Mouse (Mus musculus) neural tube, embryonic 10.5 days (tissue): Measurements from ENCODE around the gene 6430571L13Rik.

Experiments
- DNase-seq: peaks from one replicate; pipeline ENCODE4 v3.0.0-alpha.2; 2017; ENCODE audit warnings: low spot score; ENCODE audit errors: extremely low spot score

Gene 6430571L13Rik

GRCm38 (mm10) chr9:107338172-107338883, 2.1 kb upstream of the 6430571L13Rik start, which contains the start of gene Hemk1:
Gene Hemk1 (minus strand): TSS chr9:107338350.
- peak; percentile 84 for DNase-seq

- no peak for DNase-seq
Observed at GRCm38 (mm10) chr9:107340911-107341645, 676 bp downstream of the 6430571L13Rik start.

GRCm38 (mm10) chr9:107342201-107342709, 1.9 kb downstream of the 6430571L13Rik start:
- no peak for DNase-seq

DNA sequence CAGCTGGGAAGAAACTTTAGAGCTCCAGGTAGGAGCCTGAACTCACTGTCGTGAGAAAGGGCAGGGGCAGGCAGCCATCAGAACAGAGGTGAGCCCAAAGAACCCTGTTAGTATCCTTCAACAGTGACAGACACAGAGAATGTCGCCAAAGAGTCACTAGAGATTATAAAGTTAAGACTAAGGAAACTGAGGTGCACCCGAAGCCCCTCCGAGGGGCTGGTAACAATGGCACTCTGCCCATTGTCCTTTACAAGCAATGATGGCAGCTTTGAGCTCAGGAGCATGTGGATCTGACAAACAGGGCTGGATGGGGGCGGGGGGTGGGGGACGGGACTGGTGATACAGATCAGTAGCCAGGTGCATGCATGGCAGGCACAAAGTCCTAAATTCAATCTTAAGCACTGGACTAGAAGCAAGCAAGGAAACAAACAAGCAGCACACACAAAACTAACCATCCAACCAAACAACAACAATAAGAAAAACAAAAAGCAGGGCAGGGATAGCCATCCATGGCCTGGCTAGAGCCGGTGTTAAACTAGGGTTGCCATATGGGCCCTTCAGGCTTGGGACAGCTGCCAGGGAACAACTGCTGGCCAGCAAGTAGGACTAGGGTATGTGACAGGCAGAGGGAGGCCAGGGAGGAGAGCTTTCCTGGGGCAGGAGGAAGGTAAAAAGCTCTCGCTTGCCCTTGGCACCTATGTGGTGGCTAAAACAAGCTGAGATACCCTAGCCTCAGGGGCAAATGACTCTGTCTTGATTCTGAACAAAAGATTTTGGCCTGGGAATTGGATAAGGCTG, 2.9 kb downstream of the 6430571L13Rik start:
- no peak for DNase-seq

DNA sequence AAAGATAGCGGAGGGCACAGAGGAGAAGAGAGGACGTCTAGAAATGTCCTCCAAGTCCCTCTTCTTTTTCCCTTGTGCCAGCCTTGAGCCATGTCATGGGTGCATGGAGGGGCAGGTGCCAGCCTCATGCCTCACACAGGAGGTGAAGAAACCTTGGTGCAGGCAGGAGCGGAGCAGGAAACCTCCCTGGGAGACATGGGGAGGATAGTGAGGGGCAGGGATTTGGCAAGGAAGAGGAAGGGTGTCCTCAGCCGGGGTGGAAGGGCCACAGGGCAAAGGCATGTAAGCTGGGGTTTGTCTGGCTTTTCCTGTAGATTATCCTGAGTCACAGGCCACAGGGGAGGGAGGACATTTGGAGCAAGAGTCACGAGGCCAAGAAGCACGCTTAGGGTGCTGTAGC, 3.6 kb downstream of the 6430571L13Rik start:
- DNase-seq = no peak

- no peak for DNase-seq
Observed at GRCm38 (mm10) chr9:107346081-107346480, 5.7 kb downstream of the 6430571L13Rik start.

DNA sequence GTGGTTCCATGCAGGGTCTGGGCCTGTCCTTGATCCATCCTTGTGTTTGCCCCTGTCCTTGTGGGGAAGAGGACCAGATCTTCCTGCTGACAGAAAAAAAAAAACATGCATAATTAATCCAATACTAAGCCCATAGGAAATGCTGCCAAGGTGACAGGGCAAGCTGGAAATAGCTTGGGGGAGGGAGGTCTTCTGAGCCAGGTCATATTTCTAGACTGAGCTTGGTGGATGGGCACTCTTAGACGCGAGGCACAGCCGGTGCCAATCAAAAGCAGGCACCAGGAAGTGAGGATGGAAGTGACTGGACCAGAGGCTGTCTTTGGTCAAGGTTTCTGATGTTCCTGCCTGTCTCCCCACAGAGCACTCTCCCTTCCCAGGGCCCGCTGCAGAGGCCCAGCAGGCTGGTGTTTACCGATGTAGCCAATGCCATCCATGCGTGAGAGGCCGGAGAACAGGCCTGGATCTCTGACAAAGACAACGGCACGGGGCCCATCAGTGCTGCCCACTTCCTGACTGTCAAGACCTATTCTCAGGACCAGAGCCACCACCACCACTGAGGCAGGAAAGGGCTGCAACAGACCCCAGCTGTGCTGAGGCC, 7.3 kb downstream of the 6430571L13Rik start:
- no peak for DNase-seq

DNA sequence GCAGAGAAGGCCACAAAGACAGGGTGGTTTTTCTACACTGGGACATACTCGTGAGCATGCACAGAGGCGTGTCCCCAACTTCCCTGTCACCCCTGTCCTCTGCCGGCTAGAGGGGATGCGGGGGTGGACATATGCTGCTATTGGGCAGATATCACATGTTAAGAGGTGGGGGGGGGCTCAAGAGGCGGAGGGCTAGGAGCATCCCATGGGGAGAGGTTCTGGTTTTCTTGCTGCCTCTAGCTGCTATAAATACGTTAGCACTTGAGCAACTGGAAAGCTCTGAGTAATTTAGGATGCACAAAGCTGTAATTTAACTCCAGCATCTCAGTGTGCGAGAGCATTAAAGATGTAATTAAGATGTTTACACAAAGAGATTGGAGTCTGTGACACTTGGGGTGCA, 8.9 kb downstream of the 6430571L13Rik start:
- DNase-seq = no peak

- DNase-seq = no peak
Observed at GRCm38 (mm10) chr9:107354826-107355225, 14.4 kb downstream of the 6430571L13Rik start.

GRCm38 (mm10) chr9:107355870-107356765, 15.7 kb downstream of the 6430571L13Rik start:
- DNase-seq = peak; percentile 66

DNA sequence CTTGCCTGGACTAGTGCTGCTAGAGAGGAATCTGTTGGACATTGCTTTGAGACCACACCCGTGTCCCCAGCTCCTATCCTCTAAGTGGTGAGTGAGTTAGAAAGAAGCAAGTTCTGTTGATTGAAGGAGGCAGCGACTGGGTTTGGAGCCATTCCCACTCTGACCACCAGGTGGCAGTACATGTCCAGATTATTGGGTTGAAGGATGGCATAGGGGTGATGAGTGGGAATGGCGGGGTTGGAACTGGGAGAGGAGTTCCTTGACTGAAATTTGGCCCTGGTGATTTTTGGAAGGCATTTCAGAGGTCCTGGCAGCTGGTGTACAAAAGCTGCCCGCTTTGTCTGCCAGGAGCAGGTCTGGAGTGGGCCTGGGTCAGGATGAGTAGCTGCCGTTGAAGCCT, 17.2 kb downstream of the 6430571L13Rik start:
- peak; percentile 90 for DNase-seq

- DNase-seq = no peak
Observed at GRCm38 (mm10) chr9:107360989-107361388, 20.6 kb downstream of the 6430571L13Rik start.

DNA sequence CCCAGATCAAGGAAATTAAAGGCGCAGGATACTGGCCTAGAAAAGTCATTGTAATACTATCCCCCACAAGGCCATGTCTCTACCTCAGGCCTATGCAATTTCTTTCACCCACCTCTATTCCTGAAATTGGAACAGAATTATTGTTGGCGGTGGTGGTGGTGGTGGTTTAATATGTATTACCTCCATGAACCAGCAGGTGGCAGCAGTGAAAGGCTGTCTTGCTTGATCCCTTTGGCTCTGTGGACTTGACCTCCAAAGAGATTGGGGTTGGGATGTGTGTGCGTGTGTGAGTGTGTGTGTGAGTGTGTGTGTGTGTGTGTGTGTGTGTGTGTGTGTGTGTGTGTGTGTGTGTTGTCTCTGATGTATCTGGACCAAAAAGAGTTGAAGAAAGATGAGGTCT, 26.2 kb downstream of the 6430571L13Rik start:
- DNase-seq = peak; percentile 62

DNA sequence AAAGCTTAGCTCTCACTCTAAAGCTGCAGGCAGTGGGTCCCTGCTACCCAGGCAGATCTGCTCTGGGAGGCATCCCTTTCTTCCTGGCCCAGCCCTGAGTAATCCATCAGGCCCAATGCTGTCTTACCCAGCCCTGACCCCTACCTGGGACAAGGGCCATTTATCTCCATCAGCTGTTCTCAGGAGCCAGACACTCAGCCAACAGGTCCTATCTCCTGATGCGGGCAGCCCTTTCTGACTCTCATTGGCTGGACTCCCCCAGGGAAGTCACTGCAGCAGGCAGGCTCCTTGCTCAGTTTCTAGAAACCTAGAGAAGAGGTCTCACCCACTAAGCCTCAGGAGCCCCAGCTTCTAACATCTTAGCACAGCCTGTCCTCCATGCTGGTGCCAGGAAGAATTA, 27.9 kb downstream of the 6430571L13Rik start:
- no peak for DNase-seq

DNA sequence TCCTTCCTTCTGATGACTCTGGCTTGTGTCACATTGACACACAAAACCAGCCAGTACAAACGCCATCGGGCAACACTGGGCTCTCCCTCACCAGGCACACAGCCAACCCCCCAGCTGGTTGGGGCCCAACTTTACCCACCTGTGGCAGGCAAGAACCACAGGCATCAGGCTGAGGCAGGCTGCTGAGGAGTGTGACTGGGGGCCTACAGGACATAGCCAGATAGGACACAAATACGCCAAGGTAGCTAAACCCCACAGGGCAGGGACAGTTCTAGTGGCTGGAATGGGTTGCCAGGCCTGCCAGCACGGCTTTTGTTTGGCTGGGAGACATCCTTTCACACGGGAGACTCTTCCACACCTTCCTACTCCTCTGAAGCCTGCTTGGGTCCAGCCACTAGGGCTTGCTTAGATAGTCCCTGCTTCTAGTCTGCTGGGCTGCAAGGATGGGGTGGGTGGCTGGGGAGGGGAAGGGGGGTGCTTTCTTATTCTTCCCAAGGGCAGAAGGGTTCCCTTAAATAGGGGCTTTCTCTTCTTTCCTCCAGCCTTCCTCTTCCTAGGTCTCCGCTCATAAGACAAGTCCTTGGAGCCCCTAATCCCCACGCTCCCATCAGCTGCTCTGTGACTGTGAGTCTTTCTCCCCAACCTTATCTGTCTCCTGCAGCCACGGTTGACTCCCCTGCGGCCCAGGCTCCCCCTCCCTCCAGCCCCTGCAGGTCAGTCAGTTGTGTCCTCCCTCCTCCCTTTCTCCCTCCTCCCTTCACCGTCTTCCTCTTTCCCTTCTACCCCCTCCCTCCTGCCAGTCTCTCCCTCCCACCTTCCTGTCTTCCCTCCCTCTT, 29.1 kb downstream of the 6430571L13Rik start:
- no peak for DNase-seq

GRCm38 (mm10) chr9:107370106-107370463, 29.7 kb downstream of the 6430571L13Rik start:
- no peak for DNase-seq

DNA sequence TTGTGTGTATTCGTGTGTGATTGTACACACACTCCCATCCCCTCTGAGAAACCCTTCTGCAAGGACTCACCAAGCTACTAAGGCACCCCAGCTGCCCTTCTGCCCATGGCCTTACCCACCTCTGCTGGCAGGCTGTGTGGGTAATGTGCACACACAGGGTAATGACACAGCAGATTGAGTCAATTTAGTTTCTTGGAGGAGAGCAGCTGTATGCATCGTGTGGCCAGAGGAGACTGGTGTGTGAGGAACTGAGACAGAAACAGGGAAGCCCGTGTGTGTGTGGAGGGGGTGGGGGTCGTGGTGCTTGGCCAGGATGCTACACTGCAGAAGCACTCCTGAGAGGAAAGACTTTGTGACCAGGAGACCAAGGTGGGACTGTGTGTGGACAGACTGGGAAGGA, 32.0 kb downstream of the 6430571L13Rik start:
- no peak for DNase-seq

DNA sequence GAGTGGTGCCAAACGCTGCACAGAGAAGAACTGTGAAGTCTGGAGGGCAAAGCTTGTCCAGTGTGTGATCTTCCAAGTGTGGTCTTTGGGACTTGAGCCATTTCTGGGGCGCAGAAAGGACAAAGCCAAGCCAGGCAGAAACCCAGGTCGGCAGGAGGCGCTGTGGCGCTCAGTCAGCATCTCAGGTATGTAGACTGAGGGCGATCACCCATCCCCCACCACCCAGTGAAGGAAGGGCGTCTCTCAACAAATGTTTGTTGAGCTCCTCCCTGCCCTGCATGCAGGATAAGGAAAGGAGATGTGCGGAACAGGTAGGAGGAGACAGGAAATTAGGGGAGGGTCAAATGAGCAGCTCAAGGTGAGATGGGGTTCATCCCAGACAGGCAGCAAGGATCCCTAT, 34.2 kb downstream of the 6430571L13Rik start:
- DNase-seq = no peak

GRCm38 (mm10) chr9:107375451-107375850, 35.0 kb downstream of the 6430571L13Rik start:
- no peak for DNase-seq
